Mouse (Mus musculus) neural tube, postnatal 0 days (tissue): ENCODE measurements around the gene Lsmem1. TPM values are rescaled to one million over a fixed set of nuclear protein-coding genes. Genes with fewer than 3 reads are reported as not detected.

ENCODE experiments used
- microRNA counts: library from miRNA; unstranded; fragments of <30 nt; microRNA quantifications from one replicate; lab custom pipeline; 2015
- microRNA-seq: library from miRNA; unstranded; fragments of <30 nt; microRNA quantifications from one replicate; pipeline ENCODE4, GENCODE M21; 2016
- polyA plus RNA-seq: library from polyadenylated mRNA; unstranded; fragments of >200 nt; fragmentation: Nextera tagmentation; extraction: Ambion mirVana; gene quantifications from 2 replicates; pipeline ENCODE4 v1.2.1, GENCODE M21; 2015

The Lsmem1 gene
- 0.09 TPM in 1 of 2 replicates, not detected in the other for polyA plus RNA-seq

GRCm38 (mm10) chr12:40199302-40199701 lies at the start of gene Lsmem1:
Lsmem1 (minus strand) TSS chr12:40199490.

GRCm38 (mm10) chr12:40248454-40249180 lies 49.3 kb upstream of the Lsmem1 start, which contains the start of gene Ifrd1:
Ifrd1 (minus strand) TSS chr12:40248504.

GRCm38 (mm10) chr12:40133573-40134271 lies 65.6 kb downstream of the Lsmem1 start, which contains the start of gene Scin:
Scin (minus strand) TSS chr12:40134228.

MicroRNA genes within 50 kb of the gene (microRNA counts, 519-probe panel; counts per million panel counts)
- 40.5 counts per million for microRNA mmu-miR-1938 (lab: Ali Mortazavi, UCI)

Small RNA genes lying within 50 kb of the gene (microRNA-seq; reads per million reads assigned to microRNA genes)
- gene Mir1938 = not detected

Other genes starting within 250 kb of the Lsmem1 start
- 108 and 114 TPM in 2 replicates for gene Arl4a, start 161.5 kb downstream of the Lsmem1 start, polyA plus RNA-seq
- 0.05 and 0.19 TPM in 2 replicates for gene Scin, start 65.3 kb downstream of the Lsmem1 start, polyA plus RNA-seq
- 108 and 136 TPM in 2 replicates for gene Ifrd1, start 49.0 kb upstream of the Lsmem1 start, polyA plus RNA-seq
- gene Zfp277, start 246.4 kb upstream of the Lsmem1 start, polyA plus RNA-seq = 26.9 and 27.8 TPM in 2 replicates
- gene Dock4, start 246.5 kb upstream of the Lsmem1 start, polyA plus RNA-seq = 16.7 and 17.4 TPM in 2 replicates